Mouse (Mus musculus) bone marrow, adult 2 months (tissue): Measurements from ENCODE around the gene C5ar2.

ENCODE experiments used
- CTCF ChIP-seq: fragments of 200-500 bp; IDR thresholded peaks from 2 replicates; pipeline ENCODE4 v1.5.1; 2011; ENCODE audit warnings: low read length, control low read depth; ENCODE audit not compliant: control insufficient read depth, insufficient read depth
- POLR2A ChIP-seq: fragments of 200-500 bp; IDR thresholded peaks from 2 replicates; pipeline ENCODE4 v1.6.1; 2011; ENCODE audit warnings: low read depth, mild to moderate bottlenecking, control low read depth, low read length, borderline replicate concordance; ENCODE audit not compliant: control insufficient read depth

GRCm38 (mm10) chr7:16285450-16286025 is 41.6 kb upstream of the C5ar2 start:
- TF ChIP-seq CTCF: no peak
- TF ChIP-seq POLR2A: no peak
